Mouse (Mus musculus) Patski (cell line): ENCODE data around the gene Rbm47. TPM values are rescaled to one million over a fixed set of nuclear protein-coding genes. Genes with fewer than 3 reads are reported as not detected.

Experiments used
- ATAC-seq: fragments of 100-300 bp; one replicate; pipeline ENCODE4 v1.8.0; 2021
- CTCF ChIA-PET: fragments of 350-600 bp; sonication (Branson Sonifier 250); formaldehyde crosslinking; loops from one replicate; lab custom pipeline; 2022; ENCODE audit warnings: inconsistent platforms; lab: Charles Lee
- POLR2A ChIA-PET: fragments of 350-600 bp; sonication (Branson Sonifier 250); formaldehyde crosslinking; loops from one replicate; lab custom pipeline; 2022; ENCODE audit warnings: antibody characterized with exemption, inconsistent platforms; lab: Charles Lee
- DNase-seq: peaks from one replicate; pipeline ENCODE4 v3.0.0-alpha.2; 2011; ENCODE audit warnings: low read depth, low spot score
- H3K27me3 ChIP-seq: fragments of 371-371 bp; one replicate; pipeline ENCODE4 v1.5.1; 2021
- CTCF ChIP-seq: fragments of 100-300 bp; IDR thresholded peaks from one replicate; pipeline ENCODE4 v1.5.1; 2021
- in situ Hi-C: fragments of 300-500 bp; cut with MboI; formaldehyde crosslinking; loops from 3 replicates; pipeline ENCODE4 v1.11.1; 2018; ENCODE audit warnings: low pct_unique_long_range_greater_than_20kb, mixed read lengths
- polyA plus RNA-seq: library from polyadenylated mRNA; unstranded; gene quantifications from one replicate; pipeline ENCODE4 v1.2.3, GENCODE M21; 2021

The Rbm47 gene
- polyA plus RNA-seq, 1 experiment from 2014 or later, result 33.4 TPM

DNA sequence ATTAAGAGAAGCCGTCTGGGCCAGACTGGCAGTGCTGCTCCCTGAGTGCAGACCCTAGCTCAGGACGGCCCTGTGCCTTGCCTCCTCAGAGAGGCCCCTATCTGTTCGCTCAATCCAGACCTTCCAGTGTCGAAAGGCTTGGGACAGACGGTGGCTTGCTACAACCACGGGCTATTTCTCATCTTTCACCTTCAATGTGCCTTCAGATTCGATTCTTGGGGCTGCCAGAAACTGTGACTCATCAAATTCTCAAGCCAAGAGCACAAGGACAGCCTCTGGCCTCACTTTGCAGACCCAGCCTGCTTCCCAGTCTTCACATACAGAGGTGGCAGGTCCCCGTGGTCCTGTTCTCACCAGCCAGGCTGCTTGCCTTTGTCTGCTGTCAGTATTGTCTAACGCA lies 82.9 kb downstream of the Rbm47 start:
- H3K27me3 ChIP-seq, result no peaks in the 10 kb centered on the region
- no peak for TF ChIP-seq CTCF
- POLR2A ChIA-PET, result interaction anchor here (0.6 kb wide), 1 partner anchor 24 kb away, joined by 3 read pairs; no protein-coding TSS in a partner anchor
- ATAC-seq (peak; percentile 71), DNase-seq (no peak)
- in situ Hi-C loops, result no loop called here
- CTCF ChIA-PET, result interaction anchor here (0.9 to 1.5 kb wide), 2 partner anchors 17 to 153 kb away, joined by 3 to 5 read pairs; no protein-coding TSS in a partner anchor

DNA sequence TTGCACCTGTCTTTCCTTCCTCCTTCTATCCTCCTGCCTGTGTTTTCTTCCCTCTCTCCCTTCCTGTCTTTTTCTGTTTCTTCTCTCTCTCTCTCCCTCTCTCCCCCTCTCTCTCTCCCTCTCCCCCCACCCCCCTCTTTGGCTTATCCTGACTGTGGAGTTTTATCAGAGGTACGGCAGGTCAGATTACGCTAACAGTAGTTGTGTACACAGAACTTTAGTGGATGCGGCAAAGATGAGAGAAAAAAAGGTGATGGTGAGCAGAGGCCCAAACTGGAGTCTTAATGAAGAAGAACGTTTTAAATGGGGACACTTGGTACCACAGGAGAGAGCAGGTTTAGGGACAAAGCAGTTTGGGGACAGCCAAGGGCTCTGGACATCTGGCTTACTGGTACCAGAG lies 83.3 kb downstream of the Rbm47 start:
- no peak for TF ChIP-seq CTCF
- DNase-seq (no peak), ATAC-seq (no peak)
- ChIA-PET POLR2A (interaction anchor here (0.6 kb wide), 1 partner anchor 24 kb away, joined by 3 read pairs; no protein-coding TSS in a partner anchor), CTCF (interaction anchor here (0.9 to 1.5 kb wide), 2 partner anchors 17 to 153 kb away, joined by 3 to 5 read pairs; no protein-coding TSS in a partner anchor)
- no peaks in the 10 kb centered on the region for H3K27me3 ChIP-seq
- in situ Hi-C loops, result no loop called here

DNA sequence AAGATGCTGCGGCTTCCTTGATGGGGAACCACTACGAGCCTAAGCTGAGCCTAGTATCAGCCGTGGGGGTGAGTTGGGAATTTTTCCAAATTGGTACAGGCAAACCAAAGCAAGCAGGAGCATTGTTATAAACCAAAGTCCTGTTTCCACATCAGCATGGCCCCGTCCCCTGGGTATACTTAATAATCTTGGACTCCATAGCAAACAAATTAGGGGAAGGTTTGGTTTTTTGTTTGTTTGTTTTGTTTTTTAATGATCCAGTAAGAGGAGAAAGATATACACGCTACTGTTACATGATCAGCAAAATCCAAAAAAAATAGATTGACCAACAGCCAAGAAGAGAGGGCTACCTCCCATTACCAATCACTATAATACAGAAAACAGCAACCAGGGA lies 84.0 kb downstream of the Rbm47 start:
- H3K27me3 ChIP-seq, result no peaks in the 10 kb centered on the region
- ChIA-PET POLR2A (interaction anchor here (1.3 kb wide), 1 partner anchor 9 kb away, joined by 10 read pairs; no protein-coding TSS in a partner anchor), CTCF (interaction anchor here (0.9 kb wide), 1 partner anchor 14 kb away, joined by 3 read pairs; no protein-coding TSS in a partner anchor)
- in situ Hi-C loops, result no loop called here
- DNase-seq, result no peak
- ATAC-seq, result no peak
- TF ChIP-seq CTCF, result no peak

DNA sequence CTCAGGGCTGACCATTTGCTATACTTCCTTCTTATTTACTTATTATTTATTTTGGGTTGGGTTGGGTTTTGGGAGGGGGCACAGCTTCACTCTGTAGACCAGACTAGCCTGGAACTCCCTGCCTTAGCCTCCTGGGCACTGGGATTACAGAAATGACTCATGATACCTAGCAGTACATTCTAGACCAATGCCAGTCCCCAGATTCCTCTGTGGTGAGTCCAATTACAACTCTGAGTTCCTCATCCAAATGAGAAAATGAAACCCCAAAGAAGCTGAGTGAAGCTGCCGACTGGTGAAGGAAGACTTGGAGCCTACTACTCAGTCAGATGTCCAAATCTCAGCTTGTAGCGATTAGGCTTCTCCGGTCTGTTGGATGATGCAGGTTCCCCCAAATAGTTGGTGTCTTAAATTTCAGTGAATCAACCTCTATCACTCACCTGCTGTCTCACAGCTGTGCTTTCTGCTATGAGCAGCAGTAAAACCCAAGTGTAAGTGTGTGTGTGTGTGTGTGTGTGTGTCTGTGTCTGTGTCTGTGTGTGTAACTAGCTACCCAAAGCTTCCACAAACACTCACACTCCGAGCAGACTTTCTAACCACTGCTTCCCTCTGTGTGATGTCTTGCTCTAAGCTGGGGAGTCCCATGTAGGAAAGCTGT lies 84.5 kb downstream of the Rbm47 start:
- DNase-seq, result no peak
- ChIA-PET POLR2A (interaction anchor here (1.3 kb wide), 1 partner anchor 8 kb away, joined by 10 read pairs; no protein-coding TSS in a partner anchor), CTCF (interaction anchor here (0.9 to 1.6 kb wide), 4 partner anchors 8 to 40 kb away, joined by 3 to 5 read pairs (median 4); no protein-coding TSS in a partner anchor)
- ATAC-seq, result peak; percentile 74
- in situ Hi-C loops, result no loop called here
- H3K27me3 ChIP-seq, result no peaks in the 10 kb centered on the region
- no peak for TF ChIP-seq CTCF

DNA sequence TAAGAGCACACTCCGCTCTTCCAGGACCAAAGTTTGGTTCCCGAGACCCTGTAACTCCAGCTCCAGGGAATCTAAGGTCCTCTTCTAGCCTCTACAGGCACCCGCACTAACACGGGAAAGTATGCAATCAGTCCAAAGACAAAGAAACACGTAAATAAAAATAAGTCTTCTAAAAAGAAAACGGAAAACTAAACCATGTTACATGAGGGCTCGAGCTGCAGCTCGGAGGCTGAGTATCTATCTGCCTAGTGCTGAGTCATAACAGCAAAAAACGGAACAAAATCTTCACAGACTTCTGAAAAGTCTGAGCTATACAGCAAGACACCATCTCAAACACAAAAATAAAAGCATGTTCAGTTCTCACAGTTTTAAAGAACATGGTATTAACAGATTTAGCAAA lies 86.0 kb downstream of the Rbm47 start:
- DNase-seq, result no peak
- POLR2A ChIA-PET, result no interaction called here
- CTCF ChIA-PET, result interaction anchor here (0.6 to 1.7 kb wide), 5 partner anchors 9 to 36 kb away, joined by 3 to 5 read pairs (median 4); no protein-coding TSS in a partner anchor
- no peaks in the 10 kb centered on the region for H3K27me3 ChIP-seq
- ATAC-seq, result no peak
- no peak for TF ChIP-seq CTCF
- in situ Hi-C loops, result no loop called here

DNA sequence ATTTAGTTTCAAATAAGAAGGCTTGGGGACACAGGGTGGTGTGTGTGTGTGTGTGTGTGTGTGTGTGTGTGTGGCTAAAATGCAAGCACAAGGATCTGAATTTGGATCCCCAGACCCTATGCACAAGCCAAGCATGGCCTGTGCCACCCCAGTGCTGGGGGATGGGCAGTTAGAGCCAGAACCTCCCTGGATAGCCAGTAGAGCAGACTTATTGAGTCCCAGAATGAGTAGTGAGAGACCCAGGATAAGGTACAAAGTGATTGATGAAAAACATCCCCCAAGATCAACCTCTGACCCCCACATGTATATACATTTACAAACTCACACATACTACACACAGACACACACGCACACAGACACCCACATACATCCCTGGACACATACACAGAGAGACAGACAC lies 86.6 kb downstream of the Rbm47 start:
- DNase-seq (no peak), ATAC-seq (no peak)
- no peaks in the 10 kb centered on the region for H3K27me3 ChIP-seq
- in situ Hi-C loops, result no loop called here
- POLR2A ChIA-PET, result no interaction called here
- TF ChIP-seq CTCF, result no peak
- CTCF ChIA-PET, result interaction anchor here (1.7 kb wide), 1 partner anchor 15 kb away, joined by 4 read pairs; no protein-coding TSS in a partner anchor

DNA sequence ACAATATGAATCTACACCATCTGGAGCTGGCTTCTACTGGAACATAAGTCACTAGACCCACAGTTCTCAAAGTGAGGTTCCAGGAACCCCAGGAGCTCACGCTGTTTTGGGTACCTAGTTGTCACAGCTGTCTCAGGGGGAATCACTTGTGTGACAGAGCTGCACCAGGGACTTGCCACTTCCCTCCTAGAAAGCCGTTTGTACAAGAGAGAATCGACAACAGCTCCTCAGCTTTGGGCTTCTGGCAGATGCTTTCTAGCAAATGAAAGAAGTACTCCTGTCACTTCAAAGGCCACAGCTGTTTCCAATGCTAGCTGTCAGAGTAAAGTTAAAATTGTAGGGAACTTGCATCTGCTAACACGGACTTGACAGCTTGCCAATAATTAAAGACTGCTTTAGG lies 87.4 kb downstream of the Rbm47 start:
- in situ Hi-C loops, result no loop called here
- ATAC-seq, result no peak
- no peak for DNase-seq
- ChIA-PET CTCF (interaction anchor here (0.8 to 1.4 kb wide), 4 partner anchors 22 to 157 kb away, joined by 3 to 5 read pairs (median 4); no protein-coding TSS in a partner anchor), POLR2A (no interaction called here)
- H3K27me3 ChIP-seq, result no peaks in the 10 kb centered on the region
- no peak for TF ChIP-seq CTCF

DNA sequence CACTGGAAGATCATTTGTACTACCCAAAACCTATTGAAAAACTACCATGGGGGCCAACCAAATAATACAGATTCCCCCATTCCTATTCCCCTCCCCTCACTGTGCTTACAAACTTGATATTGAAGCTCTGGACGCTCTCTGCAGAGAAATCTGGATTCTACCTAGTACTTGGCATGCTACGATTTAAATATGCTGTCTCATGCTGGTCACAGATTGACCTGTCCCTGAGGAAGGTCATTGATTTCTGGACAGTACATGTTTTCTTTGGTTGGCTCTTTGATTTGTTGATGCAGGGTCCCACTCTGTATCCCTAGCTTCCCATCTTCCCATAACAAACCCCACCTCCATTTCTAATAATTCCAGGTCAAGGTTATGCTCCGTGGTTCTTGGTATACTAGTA lies 88.4 kb downstream of the Rbm47 start:
- DNase-seq (no peak), ATAC-seq (no peak)
- ChIA-PET POLR2A (interaction anchor here (0.6 to 0.7 kb wide), 3 partner anchors 14 to 1825 kb away, joined by 3 to 8 read pairs (median 6); no protein-coding TSS in a partner anchor), CTCF (interaction anchor here (0.9 to 1.7 kb wide), 4 partner anchors 14 to 158 kb away, joined by 3 to 5 read pairs (median 4); no protein-coding TSS in a partner anchor)
- no peak for TF ChIP-seq CTCF
- H3K27me3 ChIP-seq, result no peaks in the 10 kb centered on the region
- in situ Hi-C loops, result no loop called here

DNA sequence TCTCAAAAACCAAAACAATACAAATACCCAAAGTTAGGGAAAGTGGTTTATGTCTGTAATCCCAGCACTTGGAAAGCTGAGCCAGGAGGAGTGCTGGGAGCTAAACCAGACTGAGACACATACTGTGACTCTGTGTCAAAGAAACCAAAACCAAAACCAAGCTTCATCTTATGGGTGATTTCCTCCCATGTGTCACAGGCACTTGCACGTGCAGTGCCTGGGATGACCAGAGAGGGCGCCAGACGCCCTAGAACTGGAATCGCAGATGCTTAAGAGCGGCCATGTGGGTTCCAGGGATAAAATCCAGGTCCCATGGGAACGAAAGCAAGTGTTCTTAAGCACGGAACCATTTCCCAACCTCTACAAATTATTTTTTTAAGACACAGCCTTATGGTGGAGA lies 89.6 kb downstream of the Rbm47 start:
- ATAC-seq, result no peak
- in situ Hi-C loops, result no loop called here
- POLR2A ChIA-PET, result no interaction called here
- no peaks in the 10 kb centered on the region for H3K27me3 ChIP-seq
- CTCF ChIA-PET, result interaction anchor here (0.6 to 1.7 kb wide), 4 partner anchors 13 to 53 kb away, joined by 3 to 4 read pairs (median 3); no protein-coding TSS in a partner anchor
- TF ChIP-seq CTCF, result peak; percentile 87
- DNase-seq, result no peak

DNA sequence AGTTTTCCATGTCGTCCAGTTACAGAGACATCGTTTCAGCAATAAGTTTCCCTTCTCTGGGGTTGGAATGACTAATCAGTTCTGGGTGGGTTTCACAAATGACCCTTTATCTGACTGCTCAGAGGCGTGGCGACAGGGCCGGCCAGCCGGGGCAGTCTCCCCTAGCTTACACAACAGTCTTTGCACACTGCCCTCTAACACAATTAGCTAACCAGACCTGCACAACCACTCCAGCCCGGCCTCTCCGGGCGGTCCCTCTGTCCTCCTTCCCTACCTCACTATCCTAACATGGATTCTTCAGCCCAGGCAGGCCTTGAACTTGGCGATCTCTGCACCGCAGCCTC lies 90.7 kb downstream of the Rbm47 start:
- no peak for DNase-seq
- ChIA-PET POLR2A (interaction anchor here (0.7 kb wide), 1 partner anchor 222 kb away, joined by 5 read pairs; no protein-coding TSS in a partner anchor), CTCF (interaction anchor here (1.8 kb wide), 1 partner anchor 56 kb away, joined by 5 read pairs; no protein-coding TSS in a partner anchor)
- no peak for TF ChIP-seq CTCF
- no peak for ATAC-seq
- no peaks in the 10 kb centered on the region for H3K27me3 ChIP-seq
- in situ Hi-C loops, result no loop called here
